Mouse (Mus musculus): ENCODE measurements around the gene Lgr5.

Lgr5 gene

DNA sequence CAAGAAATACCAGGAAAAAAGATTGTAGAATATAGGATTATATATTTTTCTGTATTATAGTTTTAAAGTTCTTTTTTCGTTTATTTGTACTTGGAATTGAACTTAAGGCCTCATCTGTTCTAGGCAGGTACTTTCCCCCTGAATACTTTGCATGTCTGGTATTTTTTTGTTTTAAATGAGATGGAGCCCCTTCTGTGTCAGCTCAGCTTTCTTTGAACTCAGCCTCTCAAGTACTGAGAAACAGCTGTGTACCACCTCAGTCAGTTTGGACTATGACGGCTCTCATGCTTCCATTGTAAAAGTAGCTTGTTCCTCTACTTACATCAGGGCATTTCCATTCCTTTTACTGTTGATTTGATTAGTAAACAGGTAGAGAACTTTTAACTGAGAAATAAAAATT is 174.1 kb downstream of the Lgr5 start:
- no peak for DNase-seq

DNA sequence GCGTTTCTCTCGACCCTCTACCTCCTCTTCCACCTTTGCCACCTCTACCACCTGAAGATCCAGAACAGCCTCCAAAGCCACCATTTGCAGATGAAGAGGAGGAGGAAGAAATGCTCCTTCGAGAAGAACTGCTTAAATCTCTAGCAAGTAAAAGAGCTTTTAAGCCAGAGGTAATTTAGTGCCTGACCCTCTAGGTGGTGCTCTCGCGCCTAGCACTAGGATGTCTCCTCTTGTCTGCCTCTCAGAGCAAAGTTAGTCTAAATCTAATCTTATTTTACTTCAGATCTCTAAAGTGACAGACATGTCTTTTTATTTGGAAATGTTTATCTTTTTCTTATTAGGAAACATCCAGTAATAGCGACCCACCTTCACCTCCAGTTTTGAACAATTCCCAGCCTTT is 181.2 kb downstream of the Lgr5 start:
- peak; percentile 82 for DNase-seq

All from thymus, postnatal 4 days (tissue).